Mouse (Mus musculus) intestine, embryonic 14.5 days (tissue): ENCODE data around the gene Hnrnpl. TPM values are rescaled to one million over a fixed set of nuclear protein-coding genes. Genes with fewer than 3 reads are reported as not detected.
"Not testable (repeated sequence)": the region's sequence is repeated elsewhere in the genome, so short reads cannot be mapped to it uniquely, and the experiment has no call there.

ENCODE experiments used
- ATAC-seq: fragments of 200-750 bp; cut with Nextera tagmentation; replicated peaks from 2 replicates; pipeline ENCODE4 v1.8.0; 2017; ENCODE audit warnings: low read depth, moderate number of reproducible peaks, moderate TSS enrichment, moderate library complexity; ENCODE audit not compliant: low FRiP score, low TSS enrichment
- DNase-seq: peaks from one replicate; pipeline ENCODE4 v3.0.0-alpha.2; 2018; ENCODE audit warnings: low spot score
- H3K27ac ChIP-seq: fragments of 300-500 bp; sonication (generic); 2 replicates; pipeline ENCODE4 v1.5.1; 2014; ENCODE audit warnings: low read depth, mild to moderate bottlenecking, control low read depth
- H3K27me3 ChIP-seq: fragments of 300-500 bp; sonication (generic); replicated peaks from 2 replicates; pipeline ENCODE4 v1.6.1; 2014; ENCODE audit warnings: low read length, control low read depth; ENCODE audit not compliant: control insufficient read depth, insufficient read depth
- H3K36me3 ChIP-seq: fragments of 300-500 bp; sonication (generic); 2 replicates; pipeline ENCODE4 v1.6.1; 2014; ENCODE audit warnings: low read length, control low read depth; ENCODE audit not compliant: control insufficient read depth, insufficient read depth
- H3K4me1 ChIP-seq: fragments of 300-500 bp; sonication (generic); replicated peaks from 2 replicates; pipeline ENCODE4 v1.6.1; 2014; ENCODE audit warnings: low read length, control low read depth, mixed read lengths; ENCODE audit not compliant: control insufficient read depth, insufficient read depth
- H3K4me2 ChIP-seq: fragments of 300-500 bp; sonication (generic); 2 replicates; pipeline ENCODE4 v1.6.1; 2014; ENCODE audit warnings: low read length
- H3K4me3 ChIP-seq: fragments of 300-500 bp; sonication (generic); 2 replicates; pipeline ENCODE4 v1.5.1; 2014; ENCODE audit warnings: low read depth, low read length, control low read depth, mixed read lengths
- H3K9ac ChIP-seq: fragments of 300-500 bp; sonication (generic); 2 replicates; pipeline ENCODE4 v1.6.1; 2014; ENCODE audit warnings: mild to moderate bottlenecking, low read length
- H3K9me3 ChIP-seq: fragments of 300-500 bp; sonication (generic); 2 replicates; pipeline ENCODE4 v1.6.1; 2016; ENCODE audit warnings: low read length, control low read depth; ENCODE audit not compliant: control insufficient read depth
- whole genome bisulfite sequencing: fragments of 180-500 bp; shearing (Covaris S2); extraction: QIAGEN DNeasy Blood & Tissue Kit; methylation state at CpG from one replicate; pipeline ENCODE4 v1.1.7; 2014; 5-methylcytosine and 5-hydroxymethylcytosine counted together
- polyA plus RNA-seq: library from polyadenylated mRNA; unstranded; fragments of >200 nt; fragmentation: Nextera tagmentation; extraction: Ambion mirVana; gene quantifications from 2 replicates; pipeline ENCODE4 v1.2.1, GENCODE M21; 2014

Gene Hnrnpl
- polyA plus RNA-seq, 1 experiment from 2014 or later = 232 TPM

GRCm38 (mm10) chr7:28864288-28864750 lies 56.0 kb downstream of the Hnrnpl start:
- Histone ChIP-seq H3K4me1 (peaks cover 11% of the 10 kb centered on the region; the same call in 1 of the 2 replicates), H3K36me3 (no peaks in the 10 kb centered on the region), H3K4me2 (no peak overlapping the region), H3K4me3 (no peak overlapping the region), H3K27ac (no peak overlapping the region), H3K9me3 (no peaks in the 10 kb centered on the region), H3K27me3 (no peaks in the 10 kb centered on the region), H3K9ac (no peak overlapping the region)
- ATAC-seq (no peak), DNase-seq (peak; percentile 59)
- WGBS = 42% methylated on average over 9 of the region's 9 CpGs

- no peak overlapping the region for H3K9ac ChIP-seq
- WGBS = 38% methylated on average over 33 of the region's 33 CpGs
Measured at GRCm38 (mm10) chr7:28865481-28866300, 57.4 kb downstream of the Hnrnpl start.

DNA sequence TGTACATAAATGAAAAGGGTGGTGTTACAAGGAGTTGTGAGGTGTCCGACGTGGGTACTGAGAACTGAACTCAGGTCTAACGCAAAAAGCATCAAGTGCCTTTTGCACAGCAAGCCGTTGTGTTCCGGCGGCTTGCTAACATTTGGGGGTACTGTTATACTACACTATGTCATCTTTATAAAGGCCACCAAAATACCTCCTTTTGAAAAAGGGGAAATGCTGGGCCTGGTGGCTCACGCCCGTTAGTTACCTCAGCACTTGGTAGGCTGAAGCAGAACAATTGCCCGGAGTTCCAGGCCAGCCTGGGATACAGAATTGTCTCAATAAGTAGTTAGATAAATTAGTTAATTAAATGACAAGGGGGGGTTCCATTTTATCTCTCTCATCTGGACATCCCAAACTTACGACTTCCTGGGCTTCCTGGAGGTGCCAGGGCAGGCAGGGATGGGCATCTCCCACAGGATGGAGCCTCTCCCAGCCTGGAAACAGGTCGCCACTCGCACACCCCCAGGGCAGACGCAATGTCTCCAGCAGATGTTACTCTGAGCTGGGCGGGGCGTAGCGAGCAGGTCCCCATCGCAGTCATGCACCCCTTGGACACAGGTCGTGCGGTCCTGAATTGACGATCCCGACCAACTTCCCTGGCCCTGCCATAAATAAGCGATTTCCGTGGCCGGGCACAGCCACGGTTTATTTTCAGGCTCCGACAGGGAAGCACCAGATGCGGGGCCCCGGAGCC lies 58.6 kb downstream of the Hnrnpl start:
- DNase-seq (no peak), ATAC-seq (no peak)
- no peak overlapping the region; the same call in 1 of the 2 replicates for H3K4me2 ChIP-seq

More at GRCm38 (mm10) chr7:28865481-28866300, 57.4 kb downstream of the Hnrnpl start:
- Histone ChIP-seq H3K4me2 (peak overlapping the region; percentile 42), H3K9me3 (no peaks in the 10 kb centered on the region), H3K4me1 (peaks cover 11% of the 10 kb centered on the region; the same call in 1 of the 2 replicates), H3K27ac (no peak overlapping the region), H3K36me3 (no peaks in the 10 kb centered on the region), H3K27me3 (no peaks in the 10 kb centered on the region), H3K4me3 (0 out of 2 replicates have a peak overlapping the region, but pooled peaks have one; percentile 7)
- peak; percentile 47; the same call in 1 of the 2 replicates for ATAC-seq
- DNase-seq = peak; percentile 87

GRCm38 (mm10) chr7:28867508-28868340 lies 59.4 kb downstream of the Hnrnpl start:
- H3K27me3 ChIP-seq, H3K4me3 ChIP-seq, H3K9me3 ChIP-seq, H3K27ac ChIP-seq, H3K36me3 ChIP-seq, H3K9ac ChIP-seq: not testable (repeated sequence)
- 33% methylated on average over 23 of the region's 23 CpGs for WGBS
- ATAC-seq (0 out of 2 replicates have a peak, but pooled peaks have one; percentile 48), DNase-seq (peak; percentile 85)
- H3K4me2 ChIP-seq = peak overlapping the region; percentile 32; the same call in 1 of the 2 replicates
- H3K4me1 ChIP-seq = peaks cover 11% of the 10 kb centered on the region; the same call in 1 of the 2 replicates

More for the DNA sequence above, 58.6 kb downstream of the Hnrnpl start:
- Histone ChIP-seq H3K4me1 (peaks cover 11% of the 10 kb centered on the region; the same call in 1 of the 2 replicates), H3K9me3 (no peaks in the 10 kb centered on the region), H3K9ac (no peak overlapping the region), H3K27ac (no peak overlapping the region), H3K36me3 (no peaks in the 10 kb centered on the region), H3K4me3 (no peak overlapping the region), H3K27me3 (no peaks in the 10 kb centered on the region)
- WGBS = 92% methylated on average over 28 of the region's 28 CpGs

GRCm38 (mm10) chr7:28870901-28871664 lies 62.7 kb downstream of the Hnrnpl start:
- Histone ChIP-seq H3K36me3 (no peaks in the 10 kb centered on the region), H3K9me3 (no peaks in the 10 kb centered on the region), H3K9ac (no peak overlapping the region), H3K4me1 (no peaks in the 10 kb centered on the region), H3K4me2 (no peak overlapping the region), H3K4me3 (no peak overlapping the region), H3K27me3 (no peaks in the 10 kb centered on the region), H3K27ac (no peak overlapping the region)
- 91% methylated on average over 24 of the region's 24 CpGs for WGBS
- ATAC-seq (no peak), DNase-seq (no peak)

Other genes starting within 250 kb of the Hnrnpl start
- 26.7 and 27.7 TPM in 2 replicates for gene Samd4b, start 210.4 kb upstream of the Hnrnpl start, polyA plus RNA-seq
- gene Pak4, start 210.4 kb upstream of the Hnrnpl start, polyA plus RNA-seq = 50.2 and 50.8 TPM in 2 replicates
- not detected in 2 replicates for gene Acp7, start 177.2 kb upstream of the Hnrnpl start, polyA plus RNA-seq
- 2.8 and 3.8 TPM in 2 replicates for gene Fbxo27, start 115.7 kb upstream of the Hnrnpl start, polyA plus RNA-seq
- gene Fbxo17, start 91.7 kb upstream of the Hnrnpl start, polyA plus RNA-seq = 6.2 and 7.6 TPM in 2 replicates
- gene Mrps12, start 66.7 kb upstream of the Hnrnpl start, polyA plus RNA-seq = 152 and 157 TPM in 2 replicates
- gene Sars2, start 66.5 kb upstream of the Hnrnpl start, polyA plus RNA-seq = 27.1 and 30.2 TPM in 2 replicates
- not detected in 2 replicates for gene Ccer2, start 52.4 kb upstream of the Hnrnpl start, polyA plus RNA-seq
- gene Sirt2, start 41.8 kb upstream of the Hnrnpl start, polyA plus RNA-seq = 56.8 and 60.1 TPM in 2 replicates
- gene Nfkbib, start 41.0 kb upstream of the Hnrnpl start, polyA plus RNA-seq = 38.7 and 41.8 TPM in 2 replicates
- gene Rinl, start 19.6 kb upstream of the Hnrnpl start, polyA plus RNA-seq = 3.5 and 4.3 TPM in 2 replicates
- gene Ech1, start 16.7 kb downstream of the Hnrnpl start, polyA plus RNA-seq = 188 and 194 TPM in 2 replicates
- gene Lgals4, start 25.3 kb downstream of the Hnrnpl start, polyA plus RNA-seq = 604 and 737 TPM in 2 replicates
- 0.42 and 0.58 TPM in 2 replicates for gene Lgals7, start 55.3 kb downstream of the Hnrnpl start, polyA plus RNA-seq
- 0.23 and 0.44 TPM in 2 replicates for gene Capn12, start 72.9 kb downstream of the Hnrnpl start, polyA plus RNA-seq
- 298 and 300 TPM in 2 replicates for gene Actn4, start 153.8 kb downstream of the Hnrnpl start, polyA plus RNA-seq
- gene Eif3k, start 173.3 kb downstream of the Hnrnpl start, polyA plus RNA-seq = 444 and 452 TPM in 2 replicates
- gene Map4k1, start 173.5 kb downstream of the Hnrnpl start, polyA plus RNA-seq = 10.0 and 11.6 TPM in 2 replicates